ENCODE assay signal across 8 mouse cellular contexts in genomic region chr9:107400060-107400511, GRCm38 (mm10). TPM values are rescaled to one million over a fixed set of nuclear protein-coding genes. Genes with fewer than 3 reads are reported as not detected.
DNase-seq lines count a peak whose midpoint lies in the region; ATAC-seq and TF ChIP-seq lines count a peak whose summit lies in the region.

No protein-coding gene starts in this region.

- no peak for TF ChIP-seq CTCF in midbrain, postnatal 0 days (IDR thresholded peaks at IDR 0.05)

- H3K9ac ChIP-seq in hindbrain, embryonic 14.5 days, result peak overlapping the region; percentile 77
- H3K9ac ChIP-seq in midbrain, postnatal 0 days (replicated peaks; ENCODE audit: low read length, poor library complexity, severe bottlenecking), result peak overlapping the region; percentile 88

- intact Hi-C loops in gastrocnemius, postnatal 36 days (cut with DNase I), result no loop called here

- DNase-seq in adrenal gland, postnatal 14 days, result peak; percentile 23
- no peak for DNase-seq in adrenal gland, postnatal 10 days
- peak; percentile 26 for DNase-seq in right cerebral cortex, postnatal 4 days
- no peak for DNase-seq in right cerebral cortex, postnatal 14 days
- no peak for DNase-seq in hindbrain, embryonic 14.5 days (ENCODE audit: low spot score)
- no peak for DNase-seq in midbrain, postnatal 0 days (ENCODE audit: low spot score)
- DNase-seq in gastrocnemius, postnatal 36 days, result no peak

- H3K36me3 ChIP-seq in hindbrain, embryonic 14.5 days (replicated peaks; ENCODE audit: control insufficient read depth, insufficient read depth), result no peaks in the 10 kb centered on the region
- no peaks in the 10 kb centered on the region for H3K36me3 ChIP-seq in midbrain, postnatal 0 days (ENCODE audit: insufficient read depth, low read length)

- WGBS in hindbrain, embryonic 14.5 days, result under 1% methylated on average over 31 of the region's 45 CpGs
- WGBS in midbrain, postnatal 0 days, result under 1% methylated on average over 24 of the region's 45 CpGs

- H3K4me2 ChIP-seq in hindbrain, embryonic 14.5 days (replicated peaks), result peak overlapping the region; percentile 74
- H3K4me2 ChIP-seq in midbrain, postnatal 0 days (ENCODE audit: low read depth, low read length, poor library complexity, severe bottlenecking), result peak overlapping the region; percentile 94

- H3K4me1 ChIP-seq in hindbrain, embryonic 14.5 days (replicated peaks; ENCODE audit: control insufficient read depth, insufficient read depth, low read length), result peaks cover 25% of the 10 kb centered on the region
- peaks cover 23% of the 10 kb centered on the region for H3K4me1 ChIP-seq in midbrain, postnatal 0 days (ENCODE audit: insufficient read depth, low read length)

- H3K9me3 ChIP-seq in hindbrain, embryonic 14.5 days (ENCODE audit: control insufficient read depth, low read length), result no peaks in the 10 kb centered on the region
- no peaks in the 10 kb centered on the region for H3K9me3 ChIP-seq in midbrain, postnatal 0 days (ENCODE audit: low read length)

- ATAC-seq in hindbrain, embryonic 14.5 days (ENCODE audit: low FRiP score), result peak; percentile 34
- peak; percentile 33; the same call in 1 of the 2 replicates for ATAC-seq in midbrain, postnatal 0 days (ENCODE audit: low FRiP score)
- no peak for ATAC-seq in frontal cortex, adult (ENCODE audit: low TSS enrichment)

- H3K27me3 ChIP-seq in hindbrain, embryonic 14.5 days (ENCODE audit: control insufficient read depth, insufficient read depth, low read length), result no peaks in the 10 kb centered on the region
- H3K27me3 ChIP-seq in midbrain, postnatal 0 days (ENCODE audit: insufficient read depth, low read length), result no peaks in the 10 kb centered on the region

- peak overlapping the region; percentile 76 for H3K27ac ChIP-seq in hindbrain, embryonic 14.5 days
- H3K27ac ChIP-seq in midbrain, postnatal 0 days (ENCODE audit: low read depth, low read length), result peak overlapping the region; percentile 62

- peak overlapping the region; percentile 84 for H3K4me3 ChIP-seq in hindbrain, embryonic 14.5 days (replicated peaks; ENCODE audit: low read length)
- peak overlapping the region; percentile 67 for H3K4me3 ChIP-seq in midbrain, postnatal 0 days (ENCODE audit: low read depth, low read length)

RNA-seq across cellular contexts. Expression of gene Cacna2d2, which starts 0.7 kb away (rescaled TPM):
- 5.1 and 6.6 TPM in 2 replicates for total RNA-seq in adrenal gland, postnatal 14 days (2021)
- 1 to 10 TPM; 4.1 to 4.7 TPM for total RNA-seq in adrenal gland, postnatal 10 days (2021)
- polyA plus RNA-seq in hindbrain, embryonic 14.5 days (2014; fragmentation: Nextera tagmentation; extraction: Ambion mirVana), result 6.8 and 7.7 TPM in 2 replicates
- total RNA-seq in midbrain, postnatal 0 days (2014; rRNA removed), result 138 and 191 TPM in 2 replicates
- 8.4 and 9.0 TPM in 2 replicates for polyA plus RNA-seq in midbrain, postnatal 0 days (2015; fragmentation: Nextera tagmentation; extraction: Ambion mirVana)
- total RNA-seq in gastrocnemius, postnatal 36 days (2021), result under 1 TPM; 0.35 to 0.71 TPM

RNA-seq across cellular contexts. Expression of gene 6430571L13Rik, which starts 59.7 kb away (rescaled TPM):
- 2.3 and 2.8 TPM in 2 replicates for total RNA-seq in adrenal gland, postnatal 14 days (2021)
- 10 to 100 TPM in 1 of 2 experiments, 1 to 10 TPM in 1; 4.0 to 10.9 TPM for total RNA-seq in adrenal gland, postnatal 10 days (2021)
- 5.4 and 5.6 TPM in 2 replicates for polyA plus RNA-seq in hindbrain, embryonic 14.5 days (2014; fragmentation: Nextera tagmentation; extraction: Ambion mirVana)
- total RNA-seq in midbrain, postnatal 0 days (2014; rRNA removed), result 11.0 and 13.6 TPM in 2 replicates
- polyA plus RNA-seq in midbrain, postnatal 0 days (2015; fragmentation: Nextera tagmentation; extraction: Ambion mirVana), result 10.4 and 11.1 TPM in 2 replicates
- 10 to 100 TPM; 33.5 to 35.9 TPM for total RNA-seq in gastrocnemius, postnatal 36 days (2021)

Comparison
In these comparisons a context has a peak if more than half of its experiments do, and no peak if none do; other contexts are left out.
1. DNase-seq: peak in adrenal gland, postnatal 14 days (single experiment) and right cerebral cortex, postnatal 4 days (single experiment); none in adrenal gland, postnatal 10 days (single experiment), right cerebral cortex, postnatal 14 days (single experiment), hindbrain, embryonic 14.5 days (single experiment), midbrain, postnatal 0 days (single experiment) and gastrocnemius, postnatal 36 days (0 of 2).
2. RNA of gene Cacna2d2, which starts 0.7 kb away (total RNA-seq): 138 to 191 TPM in midbrain, postnatal 0 days; 5.1 to 6.6 TPM in adrenal gland, postnatal 14 days, 4.1 to 4.7 TPM in adrenal gland, postnatal 10 days and 0.35 to 0.71 TPM in gastrocnemius, postnatal 36 days; every median in the first group is over 10 times any median in the second.